Mouse (Mus musculus) ES-Bruce4 (cell line): Measurements from ENCODE around the gene Whrn. TPM values are rescaled to one million over a fixed set of nuclear protein-coding genes. Genes with fewer than 3 reads are reported as not detected.
A peak's percentile ranks its signal among the peaks of the same experiment; 100 is the strongest.

Experiments used
- H3K27ac ChIP-seq: 2 replicates; pipeline ENCODE4 v1.5.1; 2012; ENCODE audit warnings: low read length, inconsistent platforms; ENCODE audit not compliant: insufficient read depth
- H3K27me3 ChIP-seq: 2 replicates; pipeline ENCODE4 v1.6.1; 2012; ENCODE audit warnings: mild to moderate bottlenecking, low read length, inconsistent platforms; ENCODE audit not compliant: control insufficient read depth, poor library complexity, insufficient read depth, severe bottlenecking
- H3K36me3 ChIP-seq: 2 replicates; pipeline ENCODE4 v1.6.1; 2012; ENCODE audit warnings: inconsistent platforms, mild to moderate bottlenecking, low read length, moderate library complexity; ENCODE audit not compliant: control insufficient read depth, poor library complexity, insufficient read depth, severe bottlenecking
- H3K4me1 ChIP-seq: one replicate; pipeline ENCODE4 v1.8.1; 2011; ENCODE audit warnings: low read length; ENCODE audit not compliant: control insufficient read depth, insufficient read depth
- H3K4me3 ChIP-seq: 2 replicates; pipeline ENCODE4 v1.5.1; 2011; ENCODE audit warnings: low read depth, mild to moderate bottlenecking, low read length
- H3K9ac ChIP-seq: 2 replicates; pipeline ENCODE4 v1.6.1; 2012; ENCODE audit warnings: low read depth, mild to moderate bottlenecking, inconsistent platforms; ENCODE audit not compliant: poor library complexity, severe bottlenecking
- H3K9me3 ChIP-seq: replicated peaks from 2 replicates; pipeline ENCODE4 v1.6.1; 2012; ENCODE audit warnings: mild to moderate bottlenecking, low read length, inconsistent platforms; ENCODE audit not compliant: control insufficient read depth, poor library complexity, insufficient read depth, severe bottlenecking
- CTCF ChIP-seq: IDR thresholded peaks from one replicate; pipeline ENCODE4 v1.8.1; 2011; ENCODE audit warnings: low read depth, low read length
- EP300 ChIP-seq: IDR thresholded peaks from 2 replicates; pipeline ENCODE4 v1.6.1; 2011; ENCODE audit warnings: low read depth, low read length; ENCODE audit not compliant: insufficient read depth
- POLR2A ChIP-seq: IDR thresholded peaks from one replicate; pipeline ENCODE4 v1.8.1; 2011; ENCODE audit warnings: low read length; ENCODE audit not compliant: insufficient read depth
- polyA plus RNA-seq: library from polyadenylated mRNA; stranded (reverse); fragments of >200 nt; gene quantifications from 2 replicates; pipeline ENCODE4 v1.2.4, GENCODE M21; 2011; ENCODE audit warnings: low read depth; ENCODE audit not compliant: missing spikeins, insufficient read depth, insufficient read length

The Whrn gene
- polyA plus RNA-seq, 1 experiment: 33.5 TPM

GRCm38 (mm10) chr4:63437968-63438367, 57.8 kb downstream of the Whrn start:
- no peak overlapping the region for H3K27ac ChIP-seq
- H3K27me3 ChIP-seq: no peaks in the 10 kb centered on the region
- no peak overlapping the region for H3K4me3 ChIP-seq
- H3K9me3 ChIP-seq: no peaks in the 10 kb centered on the region
- no peak overlapping the region for H3K9ac ChIP-seq
- no peaks in the 10 kb centered on the region for H3K36me3 ChIP-seq
- TF ChIP-seq POLR2A: no peak
- TF ChIP-seq EP300: no peak
- no peak for TF ChIP-seq CTCF
- peaks cover 5% of the 10 kb centered on the region for H3K4me1 ChIP-seq

GRCm38 (mm10) chr4:63437119-63437815, 58.5 kb downstream of the Whrn start:
- TF ChIP-seq CTCF (no peak), POLR2A (no peak), EP300 (no peak)
- Histone ChIP-seq H3K27me3 (no peaks in the 10 kb centered on the region), H3K36me3 (no peaks in the 10 kb centered on the region), H3K9ac (no peak overlapping the region), H3K4me3 (no peak overlapping the region), H3K4me1 (peaks cover 5% of the 10 kb centered on the region), H3K9me3 (no peaks in the 10 kb centered on the region), H3K27ac (no peak overlapping the region)

GRCm38 (mm10) chr4:63435402-63435801, 60.4 kb downstream of the Whrn start:
- no peak overlapping the region for H3K4me3 ChIP-seq
- H3K9ac ChIP-seq: no peak overlapping the region
- no peak overlapping the region for H3K27ac ChIP-seq
- H3K27me3 ChIP-seq: no peaks in the 10 kb centered on the region
- TF ChIP-seq EP300: 0 out of 2 replicates have a peak, but pooled peaks have one; percentile 28
- no peak for TF ChIP-seq CTCF
- H3K9me3 ChIP-seq: no peaks in the 10 kb centered on the region
- H3K4me1 ChIP-seq: peaks cover 6% of the 10 kb centered on the region
- no peaks in the 10 kb centered on the region for H3K36me3 ChIP-seq

- Histone ChIP-seq H3K36me3 (no peaks in the 10 kb centered on the region), H3K9me3 (no peaks in the 10 kb centered on the region), H3K27me3 (no peaks in the 10 kb centered on the region), H3K4me1 (peaks cover 11% of the 10 kb centered on the region), H3K4me3 (no peak overlapping the region), H3K27ac (no peak overlapping the region), H3K9ac (no peak overlapping the region)
- TF ChIP-seq EP300: no peak
- no peak for TF ChIP-seq CTCF
- no peak for TF ChIP-seq POLR2A
Measured at GRCm38 (mm10) chr4:63431098-63431497, 64.7 kb downstream of the Whrn start.

GRCm38 (mm10) chr4:63430357-63430756, 65.4 kb downstream of the Whrn start:
- Histone ChIP-seq H3K36me3 (no peaks in the 10 kb centered on the region), H3K4me1 (peaks cover 15% of the 10 kb centered on the region), H3K4me3 (no peak overlapping the region), H3K9ac (no peak overlapping the region), H3K27ac (no peak overlapping the region), H3K27me3 (no peaks in the 10 kb centered on the region), H3K9me3 (no peaks in the 10 kb centered on the region)
- TF ChIP-seq POLR2A (no peak), CTCF (no peak), EP300 (no peak)

- Histone ChIP-seq H3K27ac (0 out of 2 replicates have a peak overlapping the region, but pooled peaks have one; percentile 5), H3K4me1 (peaks cover 26% of the 10 kb centered on the region)
- no peak for TF ChIP-seq POLR2A
- no peak for TF ChIP-seq EP300
- TF ChIP-seq CTCF: no peak
Measured at GRCm38 (mm10) chr4:63426308-63426707, 69.5 kb downstream of the Whrn start.

More at GRCm38 (mm10) chr4:63426308-63426707, 69.5 kb downstream of the Whrn start:
- no peak overlapping the region for H3K9ac ChIP-seq
- H3K4me3 ChIP-seq: no peak overlapping the region
- H3K9me3 ChIP-seq: no peaks in the 10 kb centered on the region
- no peaks in the 10 kb centered on the region for H3K36me3 ChIP-seq
- H3K27me3 ChIP-seq: no peaks in the 10 kb centered on the region
